Mouse (Mus musculus) c-Kit-positive CD71-positive TER-119-positive erythroid progenitor cells, embryonic 14.5 days (primary cell): ENCODE results near the gene Tpgs1.

ENCODE experiments used
- DNase-seq: peaks from one replicate; pipeline ENCODE4 v3.0.0-alpha.2; 2013; ENCODE audit warnings: low spot score

Tpgs1 gene

GRCm38 (mm10) chr10:79668771-79669575, at the start of gene Tpgs1:
Tpgs1 (plus strand) TSS chr10:79669369.
- peak; percentile 89 for DNase-seq

DNA sequence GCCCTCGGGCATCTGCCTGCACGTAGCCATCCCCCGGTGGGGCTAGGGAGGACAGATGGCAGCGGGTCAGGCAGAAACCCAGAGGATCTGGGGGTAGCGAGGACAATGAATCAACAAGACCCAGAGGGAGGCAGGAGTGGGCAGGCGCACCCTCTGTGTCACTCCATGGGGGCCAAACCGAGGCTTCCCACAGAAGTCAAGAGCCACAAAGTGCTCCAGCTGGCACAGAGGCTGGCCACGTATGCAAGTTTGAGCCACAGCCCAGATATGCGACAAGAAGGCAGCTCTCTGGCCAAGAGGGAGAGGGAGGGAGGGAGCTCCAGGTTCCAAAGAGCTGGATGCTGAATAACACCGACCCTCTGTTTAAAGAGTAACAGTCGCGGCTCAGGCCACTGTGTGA, 45.2 kb upstream of the Tpgs1 start:
- no peak for DNase-seq

DNA sequence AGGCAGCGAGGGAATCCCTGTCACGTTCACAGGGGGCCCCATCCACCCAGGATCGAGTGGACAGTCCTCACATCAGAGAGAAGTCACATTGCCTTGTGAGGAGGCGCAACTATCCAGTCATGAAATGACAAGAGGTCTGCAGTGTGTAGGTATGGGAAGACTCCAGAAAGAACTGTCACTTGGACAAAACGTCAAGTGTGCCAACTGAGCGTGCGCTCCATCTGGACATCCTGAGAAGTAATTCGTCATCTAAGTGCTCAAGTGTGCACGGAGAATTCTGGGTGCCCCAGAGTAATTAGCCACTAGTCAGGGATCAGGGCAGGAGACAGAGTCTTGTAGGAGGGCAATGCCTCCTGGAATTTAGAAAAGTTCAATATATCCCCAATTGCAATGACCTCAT, 43.8 kb upstream of the Tpgs1 start:
- no peak for DNase-seq

- no peak for DNase-seq
Observed at GRCm38 (mm10) chr10:79626156-79626555, 43.0 kb upstream of the Tpgs1 start.

DNA sequence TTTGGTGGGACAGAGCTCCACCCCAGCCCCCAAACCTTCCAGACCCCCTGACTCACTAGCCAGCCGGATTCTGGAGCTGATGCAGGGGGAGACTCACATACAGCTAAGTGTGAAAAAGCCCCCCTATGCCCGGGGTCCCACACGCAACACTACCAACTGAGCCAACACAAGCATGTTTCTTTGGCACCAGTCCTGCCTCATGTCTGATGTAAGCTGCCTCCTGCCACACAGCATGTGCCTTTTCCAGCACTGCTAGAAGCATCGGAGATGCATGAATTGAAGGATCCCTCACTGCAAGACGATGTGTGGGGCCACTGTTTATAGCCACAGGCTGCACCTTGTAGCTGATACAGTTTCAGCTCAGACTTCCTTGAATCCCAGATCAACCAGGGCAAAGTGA, 40.8 kb upstream of the Tpgs1 start:
- no peak for DNase-seq

DNA sequence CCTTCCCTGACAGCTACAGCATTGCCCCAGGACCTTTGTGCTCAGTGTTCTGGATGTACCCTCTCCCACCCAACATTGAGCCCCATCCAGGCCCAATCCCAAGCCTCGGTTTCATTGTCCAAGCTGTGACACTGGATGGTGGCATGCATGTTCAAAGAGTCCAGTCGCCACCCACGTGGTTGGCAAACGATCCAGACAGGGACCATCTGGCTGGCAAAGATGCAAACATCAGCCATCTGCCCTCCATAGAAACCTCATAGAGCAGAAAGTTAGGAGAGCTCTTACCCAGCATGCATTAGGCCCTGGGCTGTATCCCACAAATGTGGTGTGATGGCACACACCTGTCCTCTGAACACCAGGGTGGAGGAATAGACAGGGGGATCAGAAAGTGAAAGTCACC, 37.7 kb upstream of the Tpgs1 start:
- no peak for DNase-seq

- DNase-seq = no peak
Observed at GRCm38 (mm10) chr10:79633006-79633777, 36.0 kb upstream of the Tpgs1 start.

DNA sequence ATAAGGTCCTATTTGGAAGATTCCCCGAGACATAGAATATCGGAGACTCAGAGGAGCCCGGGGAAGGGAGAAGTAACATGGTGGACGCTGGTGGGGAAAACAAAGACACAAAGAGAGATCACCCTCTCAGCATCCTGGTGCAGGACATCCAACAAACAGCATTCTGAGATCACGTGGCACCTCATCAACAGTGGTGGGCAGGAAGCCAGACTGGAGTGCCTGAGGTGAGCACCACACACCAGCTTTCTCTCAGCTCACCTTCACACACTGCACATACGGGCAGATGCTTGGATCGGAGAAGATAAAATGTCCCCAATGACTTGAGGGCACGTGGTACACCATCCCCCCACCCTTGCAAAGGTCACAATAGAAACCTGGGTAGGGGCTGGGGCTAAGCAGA, 32.9 kb upstream of the Tpgs1 start:
- no peak for DNase-seq

DNA sequence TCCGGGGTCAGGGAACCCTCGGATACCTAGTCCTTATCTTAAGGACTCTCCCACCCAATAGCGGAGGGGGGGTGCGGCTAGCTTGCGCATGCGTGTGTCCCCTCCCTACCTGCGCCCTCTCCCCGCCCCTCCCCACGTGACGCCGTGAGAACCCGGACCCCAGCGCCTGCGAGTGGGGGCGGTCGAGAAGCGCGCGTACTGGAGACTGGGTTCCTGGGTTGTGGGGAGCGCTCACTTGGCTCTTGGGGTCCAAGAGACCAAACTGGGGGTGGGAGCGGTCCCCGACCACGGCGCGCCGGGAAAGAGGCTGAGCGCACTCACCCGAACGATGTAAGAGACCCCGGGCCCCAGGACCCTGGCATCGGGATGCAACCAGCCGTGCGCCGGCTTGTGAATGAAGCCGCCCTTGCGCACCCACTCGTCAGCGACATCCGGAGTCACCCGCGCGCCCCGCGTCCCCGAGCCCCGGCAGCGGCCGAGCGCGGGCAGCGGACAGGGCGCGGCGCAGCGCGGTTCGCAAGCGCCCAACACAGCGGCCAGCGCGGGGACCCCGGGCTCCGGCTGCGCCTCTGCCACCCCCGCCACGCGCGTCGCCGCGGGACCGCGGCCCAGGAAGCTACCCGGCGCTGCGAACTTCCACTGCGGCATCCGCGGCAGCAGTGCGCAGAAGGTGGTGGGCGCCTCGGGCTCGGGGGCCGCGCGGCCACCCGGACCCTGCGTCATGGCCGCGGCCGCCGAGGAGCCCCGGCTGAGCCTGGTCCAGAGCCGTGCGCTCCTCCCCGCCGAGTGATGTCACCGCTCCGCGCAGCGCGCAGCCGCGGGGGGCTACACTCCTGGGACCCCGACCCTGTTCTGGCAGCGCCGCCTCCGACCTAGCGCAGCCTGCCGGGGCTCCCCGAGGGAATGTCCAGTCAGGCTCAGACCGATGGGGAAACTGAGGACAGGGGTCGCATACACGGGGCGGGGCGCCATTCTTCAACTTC, 31.8 kb upstream of the Tpgs1 start, which contains the start of gene Shc2:
TSS of gene Shc2 (minus strand) at position 791 of the 983 bp plus-strand sequence.
- DNase-seq = no peak

- no peak for DNase-seq
Observed at GRCm38 (mm10) chr10:79638486-79639204, 30.5 kb upstream of the Tpgs1 start.

DNA sequence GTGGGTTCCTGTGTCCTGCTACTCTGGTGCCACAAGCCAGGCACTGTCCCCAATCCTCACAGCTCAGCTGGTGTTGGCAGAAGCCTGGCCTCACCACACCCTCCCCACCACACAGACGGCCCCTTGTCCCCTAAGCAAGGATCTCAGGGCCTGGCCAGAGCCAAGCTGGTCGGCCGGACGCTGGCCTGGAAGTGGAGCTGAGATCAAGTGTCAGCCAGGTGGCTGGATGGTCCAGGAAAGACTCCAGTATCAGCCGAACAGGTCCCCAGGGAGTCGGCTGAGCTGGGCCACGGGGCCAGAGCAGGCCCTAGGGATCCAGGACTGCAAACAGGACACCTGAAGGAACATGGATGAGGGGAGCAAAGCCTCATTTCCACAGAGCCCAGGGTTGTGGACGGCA, 23.5 kb upstream of the Tpgs1 start, which contains the start of gene Odf3l2:
TSS of gene Odf3l2 (minus strand) at position 28 of the 400 bp plus-strand sequence.
- DNase-seq = no peak

DNA sequence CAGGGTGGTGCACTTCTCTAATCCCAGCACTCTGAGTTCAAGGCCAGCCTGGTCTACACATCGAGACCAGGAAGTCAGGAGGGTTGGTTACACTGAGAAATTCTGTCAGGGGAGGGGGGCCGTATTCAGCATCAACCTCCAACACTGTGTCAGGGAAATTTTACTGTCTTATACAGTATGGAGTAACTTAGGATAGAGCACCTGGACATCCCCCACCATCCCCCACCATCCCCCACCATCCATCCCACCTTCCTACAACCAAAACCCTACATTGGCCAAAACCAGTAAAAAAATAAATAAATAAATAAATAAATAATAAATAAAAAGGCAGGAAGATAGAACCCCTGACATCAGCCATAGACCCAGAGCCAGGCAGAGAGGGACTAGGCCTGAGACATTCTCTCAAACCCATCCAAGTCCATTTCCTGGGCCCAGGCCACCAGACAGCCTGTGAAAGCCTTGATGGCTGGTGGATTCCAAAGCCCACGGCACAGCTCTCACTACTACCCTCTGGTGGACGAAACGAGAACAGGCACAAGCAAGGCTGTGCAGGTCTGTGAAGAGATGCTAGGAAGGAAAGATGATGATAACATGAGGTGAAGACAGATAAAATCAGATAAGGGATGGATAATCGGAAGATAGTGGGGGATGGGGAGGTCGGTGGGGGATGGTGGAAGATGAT, 20.0 kb upstream of the Tpgs1 start:
- DNase-seq = peak; percentile 56

- no peak for DNase-seq
Observed at GRCm38 (mm10) chr10:79652789-79653188, 16.4 kb upstream of the Tpgs1 start.

DNA sequence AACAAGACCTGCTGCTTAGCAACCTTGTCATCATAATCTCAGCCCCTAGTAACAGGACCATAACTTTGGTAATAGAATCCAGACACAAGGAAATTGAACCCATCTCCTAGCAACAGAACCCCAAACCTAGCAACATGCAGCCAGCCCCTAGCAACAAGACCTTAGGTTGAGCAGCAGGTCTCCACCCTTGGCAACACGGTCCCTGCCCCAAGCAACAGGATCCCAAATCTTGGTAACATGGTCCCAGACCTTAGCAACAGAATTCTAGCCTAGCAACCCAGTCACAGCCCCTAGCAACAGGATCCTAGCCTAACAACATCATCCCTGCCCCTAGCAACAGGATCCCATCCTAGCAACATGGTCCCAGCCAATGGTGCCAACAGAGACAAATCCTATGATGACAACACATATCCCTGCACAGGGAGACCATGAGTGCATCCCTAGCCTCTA, 14.2 kb upstream of the Tpgs1 start:
- DNase-seq = no peak

DNA sequence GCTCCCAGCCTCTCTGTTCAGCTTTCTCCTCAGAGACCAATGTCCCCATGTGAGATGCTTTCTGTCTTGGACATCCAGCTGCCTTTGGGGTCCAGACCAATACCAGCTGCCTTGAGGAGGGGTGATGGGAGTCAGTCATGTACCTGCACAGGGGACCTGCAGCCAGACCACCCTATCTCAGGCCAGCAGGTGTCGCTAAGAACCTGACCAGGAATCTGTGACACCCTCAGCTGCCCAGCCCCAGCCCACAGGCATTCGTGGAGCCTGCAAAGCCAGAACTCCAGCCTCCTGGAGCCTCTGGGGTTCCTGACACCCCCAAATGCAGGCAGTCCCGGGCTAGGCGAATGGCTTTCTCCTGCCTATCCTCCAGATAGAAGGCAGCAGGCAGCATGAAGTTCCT, 10.3 kb upstream of the Tpgs1 start:
- no peak for DNase-seq

- DNase-seq = no peak
Observed at GRCm38 (mm10) chr10:79660298-79660697, 8.9 kb upstream of the Tpgs1 start.

DNA sequence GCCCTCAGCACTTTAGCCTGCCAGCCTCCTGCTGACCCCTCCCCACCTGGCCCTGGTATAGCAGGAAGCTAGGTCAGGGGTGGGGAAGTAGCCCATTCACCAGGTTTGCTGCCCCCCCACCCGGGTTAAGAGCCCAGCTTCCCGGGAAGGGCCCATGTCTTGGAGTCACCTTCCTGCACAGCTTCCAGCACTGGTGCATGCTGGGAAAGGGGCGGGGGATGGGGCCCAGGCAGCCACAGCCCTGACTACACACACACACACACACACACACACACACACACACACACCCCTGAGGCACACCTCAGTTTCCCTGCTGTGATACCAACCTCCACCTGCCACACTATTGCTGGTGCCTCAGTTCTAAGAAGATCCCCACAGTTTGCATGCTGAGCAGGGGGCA, 7.3 kb upstream of the Tpgs1 start:
- DNase-seq = no peak

DNA sequence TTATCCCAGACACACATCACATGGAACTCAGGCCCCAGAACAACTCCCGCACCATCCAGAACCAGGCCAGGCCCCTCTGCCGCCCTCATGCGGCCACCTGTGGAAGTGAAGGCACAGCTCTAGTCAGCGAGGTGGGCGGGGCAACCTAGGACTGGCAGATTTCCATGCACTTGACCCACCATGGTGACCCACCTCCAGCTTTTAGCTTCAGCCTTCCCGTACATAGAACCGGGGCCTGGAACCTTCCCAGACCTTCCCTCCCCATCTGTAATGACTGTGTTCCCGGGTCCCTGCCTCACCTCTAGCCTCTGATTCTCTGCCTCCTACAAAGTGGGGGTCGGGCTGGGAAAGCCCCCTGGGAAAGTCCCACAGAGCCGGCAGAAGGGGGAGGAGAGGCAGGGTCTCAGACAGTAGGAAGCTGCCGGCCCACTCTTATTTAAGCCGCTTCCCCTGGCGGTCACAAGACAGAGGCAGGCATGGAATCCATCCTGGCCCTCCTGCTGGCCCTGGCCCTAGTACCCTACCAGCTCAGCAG, 5.0 kb upstream of the Tpgs1 start, which contains the start of gene Madcam1:
TSS of gene Madcam1 (plus strand) at position 429 of the 535 bp plus-strand sequence.
- peak; percentile 63 for DNase-seq

DNA sequence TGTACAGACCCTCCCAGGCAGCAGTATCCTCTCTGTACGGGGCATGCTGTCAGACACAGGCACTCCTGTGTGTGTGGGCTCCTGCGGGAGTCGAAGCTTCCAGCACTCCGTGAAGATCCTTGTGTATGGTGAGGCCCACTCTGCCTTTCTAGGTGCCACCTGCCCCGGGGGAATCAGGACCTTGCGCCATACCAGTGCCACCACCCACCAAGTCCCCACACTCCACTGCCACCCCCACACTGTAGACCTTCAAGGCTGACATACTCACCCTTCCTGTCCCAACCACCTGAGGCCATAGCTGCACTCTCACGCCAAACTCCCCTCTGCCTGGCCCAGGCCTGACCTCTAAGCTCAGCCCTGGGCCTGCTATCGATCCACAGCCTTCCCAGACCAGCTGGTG, 4.1 kb upstream of the Tpgs1 start:
- DNase-seq = no peak

- no peak for DNase-seq
Observed at GRCm38 (mm10) chr10:79666493-79666892, 2.7 kb upstream of the Tpgs1 start.
